Comparison of ENCODE assay signal across 18 mouse cellular contexts in the genomic region with DNA sequence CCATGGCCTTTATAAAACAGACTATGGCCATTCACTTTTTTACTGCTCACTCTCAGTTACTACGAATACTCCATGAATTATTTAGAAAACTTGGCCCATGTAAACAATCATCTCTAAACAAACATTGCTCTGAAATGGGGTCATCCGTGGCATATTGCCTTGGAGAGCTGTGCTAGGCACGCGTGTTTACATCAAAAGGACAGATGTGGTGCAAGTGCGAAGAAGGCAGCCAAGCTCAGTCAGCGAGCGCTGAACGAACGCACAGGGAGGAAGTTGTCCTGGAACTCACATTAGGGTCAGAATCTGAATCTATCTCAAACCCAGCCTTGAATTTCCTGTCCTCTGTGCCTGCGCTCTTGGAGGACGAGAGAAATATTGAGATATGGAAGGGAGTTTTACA.
"Had no signal": no experiment of that assay in that cellular context is flagged by ENCODE, and none has a peak within 500 bp of the region (broad histone marks: within the 10 kb centered on the region; RNA-seq: fewer than 3 reads in every experiment).

No protein-coding gene starts in this region.

- H3K9me3 ChIP-seq: limb, embryonic 13.5 days; limb, embryonic 15.5 days; liver, embryonic 12.5 days; megakaryocyte, embryonic 14.5 days; midbrain, embryonic 13.5 days; midbrain, embryonic 15.5 days; neural tube, embryonic 12.5 days had no signal

- ATAC-seq: liver, embryonic 12.5 days; midbrain, embryonic 13.5 days; midbrain, embryonic 15.5 days had no signal

- H3K4me2 ChIP-seq: limb, embryonic 13.5 days; limb, embryonic 15.5 days; liver, embryonic 12.5 days; midbrain, embryonic 11.5 days; midbrain, embryonic 13.5 days; midbrain, embryonic 15.5 days; neural tube, embryonic 12.5 days had no signal

- DNase-seq: retina, postnatal 1 day; right cerebral cortex, adult 18-20 months; right cerebral cortex, postnatal 25 days; right cerebral cortex, postnatal 4 days; spleen, adult 18-20 months; thymus, adult 18-20 months; thymus, postnatal 14 days; thymus, postnatal 36 days had no signal

- H3K4me3 ChIP-seq: limb, embryonic 13.5 days; limb, embryonic 15.5 days; liver, embryonic 12.5 days; megakaryocyte, embryonic 14.5 days; midbrain, embryonic 13.5 days; midbrain, embryonic 15.5 days; neural tube, embryonic 12.5 days had no signal

- H3K4me1 ChIP-seq: limb, embryonic 13.5 days; limb, embryonic 15.5 days; liver, embryonic 12.5 days; megakaryocyte, embryonic 14.5 days; midbrain, embryonic 13.5 days; midbrain, embryonic 15.5 days; neural tube, embryonic 12.5 days had no signal

- H3K27me3 ChIP-seq: limb, embryonic 13.5 days; limb, embryonic 15.5 days; liver, embryonic 12.5 days; megakaryocyte, embryonic 14.5 days; midbrain, embryonic 13.5 days; midbrain, embryonic 15.5 days; neural tube, embryonic 12.5 days had no signal

- H3K27ac ChIP-seq: limb, embryonic 13.5 days; limb, embryonic 15.5 days; liver, embryonic 12.5 days; liver, embryonic 14.5 days; macrophage; midbrain, embryonic 13.5 days; midbrain, embryonic 15.5 days; neural tube, embryonic 12.5 days had no signal

- H3K9ac ChIP-seq: limb, embryonic 13.5 days; limb, embryonic 15.5 days; liver, embryonic 12.5 days; liver, embryonic 14.5 days; midbrain, embryonic 13.5 days; midbrain, embryonic 15.5 days; neural tube, embryonic 12.5 days had no signal

- H3K36me3 ChIP-seq: limb, embryonic 13.5 days; limb, embryonic 15.5 days; liver, embryonic 12.5 days; midbrain, embryonic 13.5 days; midbrain, embryonic 15.5 days; neural tube, embryonic 12.5 days had no signal
